Mouse (Mus musculus) layer of hippocampus, adult 11-12 months (tissue): ENCODE results near the gene Lrrc58.

Experiments used
- DNase-seq: peaks from one replicate; pipeline ENCODE4 v3.0.0; 2022; ENCODE audit warnings: low spot score

The Lrrc58 gene

DNA sequence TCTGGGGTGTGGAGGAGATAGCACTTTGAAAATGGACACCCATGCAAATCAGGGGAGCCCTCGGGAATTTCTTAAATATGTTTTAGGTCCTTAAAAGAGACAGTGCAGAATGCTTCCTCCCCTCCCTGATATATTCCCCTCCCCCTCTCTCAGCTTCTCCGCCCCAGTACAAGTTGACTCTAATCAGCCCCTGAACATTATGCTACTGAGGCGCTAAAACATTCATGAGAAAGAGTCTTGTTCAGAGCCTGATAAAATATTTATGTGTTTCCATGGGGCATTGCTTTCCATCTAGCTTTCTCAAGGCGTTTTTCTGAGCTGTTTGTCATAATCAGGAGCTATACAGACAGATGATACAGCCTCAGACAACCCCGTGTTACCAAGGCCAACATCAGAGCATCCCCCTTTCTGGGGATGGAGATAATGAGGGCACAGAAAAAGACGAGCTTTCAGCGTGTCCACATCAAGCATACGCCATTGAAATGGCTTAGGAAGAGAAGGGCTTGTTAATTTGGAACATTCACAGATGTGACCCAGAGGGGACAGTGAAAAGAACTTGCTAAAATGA is 52.7 kb downstream of the Lrrc58 start:
- no peak for DNase-seq

GRCm38 (mm10) chr16:37926087-37926486 is 57.9 kb downstream of the Lrrc58 start:
- no peak for DNase-seq

GRCm38 (mm10) chr16:37927117-37927516 is 58.9 kb downstream of the Lrrc58 start:
- no peak for DNase-seq

GRCm38 (mm10) chr16:37929006-37929405 is 60.8 kb downstream of the Lrrc58 start:
- no peak for DNase-seq

DNA sequence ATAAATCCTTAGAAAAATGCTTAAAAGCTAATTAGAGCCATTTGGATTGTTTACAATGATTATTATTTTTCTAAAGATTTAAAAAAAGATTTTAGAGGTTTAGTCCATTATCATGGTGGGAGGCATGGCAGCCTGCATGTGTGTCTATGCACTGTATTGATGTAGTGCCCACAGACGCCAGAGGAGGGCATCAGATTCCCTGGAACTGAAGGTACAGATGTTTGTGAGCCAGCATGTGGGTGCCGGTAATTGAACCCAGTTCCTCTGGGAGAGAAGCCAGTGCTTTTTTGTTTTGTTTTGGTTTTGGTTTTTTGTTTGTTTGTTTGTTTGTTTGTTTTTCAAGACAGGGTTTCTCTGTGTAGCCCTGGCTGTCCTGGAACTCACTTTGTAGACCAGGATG is 61.4 kb downstream of the Lrrc58 start:
- DNase-seq, result no peak

- no peak for DNase-seq
Observed at GRCm38 (mm10) chr16:37934932-37935331, 66.7 kb downstream of the Lrrc58 start.

DNA sequence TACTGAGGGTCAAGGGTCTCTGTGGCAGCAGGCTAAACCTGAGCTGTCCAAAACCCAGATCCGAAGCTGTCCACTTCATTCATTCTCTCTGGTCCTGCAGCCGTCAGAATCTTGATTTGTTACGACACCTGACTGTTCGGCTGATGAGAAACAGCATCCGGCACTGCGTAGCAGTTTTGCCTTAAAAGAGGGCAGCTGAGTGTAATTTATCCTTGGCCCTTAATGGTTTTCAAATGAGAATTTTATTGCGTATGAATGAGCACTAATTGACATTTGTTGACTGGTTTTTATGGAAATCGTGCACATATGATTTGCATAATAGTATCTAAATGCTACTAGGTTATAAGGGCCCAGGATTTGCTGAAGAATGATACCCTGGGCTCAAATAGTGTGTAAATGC is 69.1 kb downstream of the Lrrc58 start:
- DNase-seq, result no peak
